Mouse (Mus musculus) MEL (cell line): ENCODE data around the gene Slc2a1. TPM values are rescaled to one million over a fixed set of nuclear protein-coding genes. Genes with fewer than 3 reads are reported as not detected.

ENCODE experiments used
- DNase-seq: peaks from one replicate; pipeline ENCODE4 v3.0.0; 2011; ENCODE audit warnings: low read depth, low spot score
- H3K27ac ChIP-seq: 2 replicates; pipeline ENCODE4 v1.5.1; 2012; ENCODE audit warnings: low read depth, mild to moderate bottlenecking, control low read depth, low read length, moderate library complexity; ENCODE audit not compliant: control insufficient read depth
- H3K27me3 ChIP-seq, 2 experiments: fragments of 150-350 bp in 1 of 2; sonication (generic) in 1 of 2; 2 replicates each; pipeline ENCODE4 v1.6.1; 2012; ENCODE audit warnings: low read length in 2 of 2, mild to moderate bottlenecking in 2 of 2, improper control_type of control experiment in 1 of 2, moderate library complexity in 1 of 2; ENCODE audit not compliant: insufficient read depth in 2 of 2, control insufficient read depth in 1 of 2
- H3K36me3 ChIP-seq, 2 experiments: 2 replicates each; pipeline ENCODE4 v1.6.1; 2012 to 2014; ENCODE audit warnings: low read length in 2 of 2, improper control_type of control experiment in 1 of 2, inconsistent platforms in 1 of 2, mild to moderate bottlenecking in 1 of 2; ENCODE audit not compliant: insufficient read depth in 2 of 2, control insufficient read depth in 1 of 2
- H3K4me1 ChIP-seq, 2 experiments: fragments of 150-350 bp in 1 of 2; sonication (generic) in 1 of 2; 2 replicates each; pipeline ENCODE4 v1.6.1; 2012; ENCODE audit warnings: low read length in 2 of 2, improper control_type of control experiment in 1 of 2, mild to moderate bottlenecking in 1 of 2; ENCODE audit not compliant: insufficient read depth in 2 of 2, control insufficient read depth in 1 of 2
- H3K4me3 ChIP-seq, 2 experiments: fragments of 150-350 bp in 1 of 2; sonication (generic) in 1 of 2; 2 replicates each; pipeline ENCODE4 v1.5.1; 2012; ENCODE audit warnings: low read depth in 2 of 2, low read length in 2 of 2, mild to moderate bottlenecking in 2 of 2, moderate library complexity in 2 of 2, control low read depth in 1 of 2, improper control_type of control experiment in 1 of 2; ENCODE audit not compliant: control insufficient read depth in 1 of 2, insufficient read depth in 1 of 2
- H3K79me2 ChIP-seq: 2 replicates; pipeline ENCODE4 v1.6.1; 2012; ENCODE audit warnings: mild to moderate bottlenecking, low read length, moderate library complexity; ENCODE audit not compliant: control insufficient read depth, poor library complexity, insufficient read depth
- H3K9ac ChIP-seq: 2 replicates; pipeline ENCODE4 v1.6.1; 2012; ENCODE audit warnings: low read depth, mild to moderate bottlenecking, control low read depth, low read length, moderate library complexity; ENCODE audit not compliant: control insufficient read depth, poor library complexity, severe bottlenecking
- H3K9me3 ChIP-seq: fragments of 150-350 bp; sonication (generic); replicated peaks from 2 replicates; pipeline ENCODE4 v1.6.1; 2012; ENCODE audit warnings: mild to moderate bottlenecking, low read length, improper control_type of control experiment, moderate library complexity; ENCODE audit not compliant: insufficient read depth
- CHD2 ChIP-seq: IDR thresholded peaks from 2 replicates; pipeline ENCODE4 v1.6.1; 2011; ENCODE audit warnings: low read length, improper control_type of control experiment
- E2F4 ChIP-seq: IDR thresholded peaks from 2 replicates; pipeline ENCODE4 v1.6.1; 2011; ENCODE audit warnings: low read depth, low read length, improper control_type of control experiment, borderline replicate concordance
- EP300 ChIP-seq, 2 experiments: IDR thresholded peaks; 2 replicates each; pipeline ENCODE4 v1.6.1; 2011; ENCODE audit warnings: improper control_type of control experiment in 2 of 2, low read length in 2 of 2, low read depth in 1 of 2, mild to moderate bottlenecking in 1 of 2
- GABPA ChIP-seq: IDR thresholded peaks from 2 replicates; pipeline ENCODE4 v1.6.1; 2012; ENCODE audit warnings: low read depth, mild to moderate bottlenecking, inconsistent platforms, low read length, improper control_type of control experiment, moderate library complexity
- GATA1 ChIP-seq: IDR thresholded peaks from 2 replicates; pipeline ENCODE4 v1.6.1; 2011; ENCODE audit warnings: low read depth, low read length, improper control_type of control experiment
- KAT2A ChIP-seq: conservative IDR thresholded peaks from 2 replicates; pipeline ENCODE4 v1.6.1; 2012; ENCODE audit warnings: low read depth, low read length, improper control_type of control experiment, inconsistent platforms
- MAFK ChIP-seq: IDR thresholded peaks from 2 replicates; pipeline ENCODE4 v1.6.1; 2011; ENCODE audit warnings: low read depth, mild to moderate bottlenecking, low read length, improper control_type of control experiment, borderline replicate concordance
- MAZ ChIP-seq: IDR thresholded peaks from 2 replicates; pipeline ENCODE4 v1.6.1; 2012; ENCODE audit warnings: low read depth, mild to moderate bottlenecking, inconsistent platforms, low read length, improper control_type of control experiment
- MXI1 ChIP-seq: IDR thresholded peaks from 2 replicates; pipeline ENCODE4 v1.6.1; 2011; ENCODE audit warnings: mild to moderate bottlenecking, low read depth, low read length, improper control_type of control experiment
- MYB ChIP-seq: IDR thresholded peaks from 2 replicates; pipeline ENCODE4 v1.6.1; 2011; ENCODE audit warnings: mild to moderate bottlenecking, low read depth, low read length, improper control_type of control experiment
- NRF1 ChIP-seq: IDR thresholded peaks from 2 replicates; pipeline ENCODE4 v1.6.1; 2014; ENCODE audit warnings: low read depth, mild to moderate bottlenecking, inconsistent platforms, low read length, improper control_type of control experiment, moderate library complexity; ENCODE audit not compliant: poor library complexity, insufficient read depth, severe bottlenecking
- POLR2A ChIP-seq, 2 experiments: IDR thresholded peaks; 2 replicates each; pipeline ENCODE4 v1.6.1; 2011 to 2012; ENCODE audit warnings: low read length in 2 of 2, mild to moderate bottlenecking in 2 of 2, control low read depth in 1 of 2, improper control_type of control experiment in 1 of 2, low read depth in 1 of 2, moderate library complexity in 1 of 2; ENCODE audit not compliant: control insufficient read depth in 1 of 2, insufficient read depth in 1 of 2, poor library complexity in 1 of 2
- POLR2AphosphoS2 ChIP-seq: IDR thresholded peaks from 2 replicates; pipeline ENCODE4 v1.6.1; 2011; ENCODE audit warnings: low read length, improper control_type of control experiment
- RAD21 ChIP-seq: IDR thresholded peaks from 2 replicates; pipeline ENCODE4 v1.6.1; 2011; ENCODE audit warnings: mild to moderate bottlenecking, low read depth, low read length, improper control_type of control experiment
- SIN3A ChIP-seq: IDR thresholded peaks from 2 replicates; pipeline ENCODE4 v1.6.1; 2012; ENCODE audit warnings: low read length, improper control_type of control experiment, inconsistent platforms
- SMC3 ChIP-seq: IDR thresholded peaks from 2 replicates; pipeline ENCODE4 v1.6.1; 2011; ENCODE audit warnings: low read depth, low read length, improper control_type of control experiment
- TBP ChIP-seq: IDR thresholded peaks from 2 replicates; pipeline ENCODE4 v1.8.0; 2011; ENCODE audit warnings: low read depth, low read length, improper control_type of control experiment
- TCF12 ChIP-seq: IDR thresholded peaks from 2 replicates; pipeline ENCODE4 v1.6.1; 2014; ENCODE audit warnings: low read depth, mild to moderate bottlenecking, inconsistent platforms, low read length, improper control_type of control experiment, moderate library complexity
- UBTF ChIP-seq: IDR thresholded peaks from 2 replicates; pipeline ENCODE4 v1.6.1; 2012; ENCODE audit warnings: low read depth, mild to moderate bottlenecking, inconsistent platforms, low read length, improper control_type of control experiment, moderate library complexity, borderline replicate concordance; ENCODE audit not compliant: insufficient read depth
- USF2 ChIP-seq, 2 experiments: IDR thresholded peaks; 2 replicates each; pipeline ENCODE4 v1.6.1; 2011 to 2012; ENCODE audit warnings: improper control_type of control experiment in 2 of 2, low read length in 2 of 2, borderline replicate concordance in 1 of 2, inconsistent platforms in 1 of 2, low read depth in 1 of 2, mild to moderate bottlenecking in 1 of 2; ENCODE audit not compliant: insufficient read depth in 1 of 2
- ZC3H11A ChIP-seq: IDR thresholded peaks from 2 replicates; pipeline ENCODE4 v1.6.1; 2012; ENCODE audit warnings: low read depth, mild to moderate bottlenecking, inconsistent platforms, low read length, improper control_type of control experiment
- ZMIZ1 ChIP-seq: IDR thresholded peaks from 2 replicates; pipeline ENCODE4 v1.6.1; 2012; ENCODE audit warnings: low read depth, mild to moderate bottlenecking, inconsistent platforms, low read length, improper control_type of control experiment, moderate library complexity
- polyA plus RNA-seq, 2 experiments: library from polyadenylated mRNA; stranded (reverse) in 1 of 2; unstranded in 1 of 2; fragments of >175 nt in 1 of 2; fragments of >200 nt in 1 of 2; gene quantifications; 2 replicates each; pipeline versions ENCODE4 v1.2.1 to v1.2.4; 2012; ENCODE audit warnings: low replicate concordance in 2 of 2, low read depth in 1 of 2; ENCODE audit not compliant: insufficient read length in 2 of 2, insufficient read depth in 1 of 2, missing spikeins in 1 of 2
- total RNA-seq: library from RNA; depleted of rRNA; stranded (reverse); fragments of 300-350 nt; gene quantifications from 2 replicates; pipeline ENCODE4 v1.2.3, GENCODE M21; 2012

The Slc2a1 gene
- total and polyA plus RNA-seq, 3 experiments, result 15.9 to 99.5 TPM; not detected in 1

- H3K9me3 ChIP-seq, result no peaks in the 10 kb centered on the region
- no peaks in the 10 kb centered on the region for H3K79me2 ChIP-seq
- H3K27ac ChIP-seq, result no peak overlapping the region
- peaks cover 2 to 22% of the 10 kb centered on the region in 2 experiments; a peak in 3 of 4 replicates for H3K4me1 ChIP-seq
- no peak overlapping the region for H3K4me3 ChIP-seq
- H3K27me3 ChIP-seq, result no peaks in the 10 kb centered on the region; a peak in 1 of 4 replicates
- no peak overlapping the region for H3K9ac ChIP-seq
- peaks cover 0 to 9% of the 10 kb centered on the region in 2 experiments; a peak in 2 of 4 replicates for H3K36me3 ChIP-seq
- TF ChIP-seq ZC3H11A, result no peak
- TF ChIP-seq CHD2, result no peak
- TF ChIP-seq E2F4, result no peak
- no peak for TF ChIP-seq SMC3
- TF ChIP-seq MAFK, result no peak
- TF ChIP-seq POLR2AphosphoS2, result no peak
- TF ChIP-seq KAT2A, result no peak
- no peak for TF ChIP-seq RAD21
- TF ChIP-seq EP300 (IDR thresholded peaks at IDR 0.05; ENCODE audit: low read depth in 1 of 2, low read length in 2 of 2), result no peak
- no peak for TF ChIP-seq NRF1
- no peak for TF ChIP-seq GATA1
- TF ChIP-seq USF2 (IDR thresholded peaks at IDR 0.05; ENCODE audit: borderline replicate concordance in 1 of 2, insufficient read depth in 1 of 2, low read depth in 1 of 2, low read length in 2 of 2), result no peak
- no peak for TF ChIP-seq ZMIZ1
- DNase-seq, result no peak
Observed at GRCm38 (mm10) chr4:119072941-119073451, 35.5 kb upstream of the Slc2a1 start.

GRCm38 (mm10) chr4:119073626-119074025 is 34.9 kb upstream of the Slc2a1 start:
- no peak overlapping the region for H3K4me3 ChIP-seq
- no peaks in the 10 kb centered on the region for H3K79me2 ChIP-seq
- H3K27ac ChIP-seq, result no peak overlapping the region
- TF ChIP-seq MXI1 (no peak), TBP (no peak), EP300 (IDR thresholded peaks at IDR 0.05; ENCODE audit: low read depth in 1 of 2, low read length in 2 of 2) (no peak), MAFK (no peak), MYB (no peak), GABPA (no peak), TCF12 (no peak), POLR2A (IDR thresholded peaks at IDR 0.05; ENCODE audit: control insufficient read depth in 1 of 2, insufficient read depth in 1 of 2, low read depth in 1 of 2, low read length in 2 of 2, poor library complexity in 1 of 2) (no peak), KAT2A (no peak), MAZ (no peak), CHD2 (no peak), SIN3A (no peak), POLR2AphosphoS2 (no peak), UBTF (no peak), ZMIZ1 (no peak)
- no peak overlapping the region for H3K9ac ChIP-seq
- no peaks in the 10 kb centered on the region for H3K9me3 ChIP-seq
- peaks cover 2 to 27% of the 10 kb centered on the region in 2 experiments; a peak in 3 of 4 replicates for H3K4me1 ChIP-seq
- H3K27me3 ChIP-seq, result no peaks in the 10 kb centered on the region; a peak in 1 of 4 replicates
- DNase-seq, result no peak
- H3K36me3 ChIP-seq, result peaks cover 0 to 13% of the 10 kb centered on the region in 2 experiments; a peak in 2 of 4 replicates
